Mouse (Mus musculus) ZHBTc4 (cell line): ENCODE measurements around the gene Ms4a13.
"Not testable (repeated sequence)": the region's sequence is repeated elsewhere in the genome, so short reads cannot be mapped to it uniquely, and the experiment has no call there.

Source experiments
- DNase-seq: peaks from one replicate; pipeline ENCODE4 v3.0.0-alpha.2; 2011; ENCODE audit warnings: low read depth, low spot score

The Ms4a13 gene

GRCm38 (mm10) chr19:11196546-11196945, at the start of gene Ms4a13:
Gene Ms4a13 (minus strand): TSS chr19:11196737.
- peak; percentile 78 for DNase-seq

DNA sequence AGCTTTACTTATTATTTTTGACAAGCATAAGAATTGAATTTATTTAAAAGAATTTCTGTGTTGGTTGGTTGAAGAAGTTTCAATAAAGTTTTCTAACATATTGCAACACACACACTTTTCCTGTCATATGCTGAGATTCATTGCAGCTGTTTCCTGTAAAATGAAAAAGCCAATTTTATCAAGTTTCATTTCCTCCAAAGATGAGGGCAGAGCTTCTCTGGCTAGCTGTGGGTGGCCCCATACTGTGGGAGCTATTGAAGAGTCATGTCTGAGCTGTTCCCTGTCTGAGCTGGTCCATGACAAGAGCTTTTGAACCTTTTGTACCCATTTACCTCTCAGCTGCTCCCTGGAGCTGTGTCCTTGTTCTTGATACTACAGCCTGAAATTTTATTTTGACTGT, 47.7 kb upstream of the Ms4a13 start:
- DNase-seq = no peak

- no peak for DNase-seq
These were observed 46.0 kb upstream of the Ms4a13 start for GRCm38 (mm10) chr19:11242560-11242959.

DNA sequence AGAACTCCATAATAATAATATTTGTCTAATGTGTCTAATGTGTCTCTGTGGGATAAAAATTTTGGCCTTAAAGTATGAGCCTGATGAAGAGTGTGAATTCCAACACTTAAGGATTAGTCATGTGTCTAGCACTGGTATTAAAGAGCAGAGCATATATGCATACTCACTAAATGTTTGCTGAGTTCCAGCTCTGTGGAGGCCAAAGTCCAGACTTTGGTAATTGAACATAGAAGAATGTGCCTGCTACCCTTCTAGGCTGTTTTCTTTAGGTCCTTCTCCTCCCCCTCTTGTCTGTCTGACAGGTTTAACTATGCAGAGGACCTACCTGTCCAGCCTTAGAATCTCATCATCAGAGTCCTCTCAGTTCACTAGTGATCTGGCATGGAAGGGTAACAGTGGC, 39.3 kb upstream of the Ms4a13 start:
- no peak for DNase-seq

GRCm38 (mm10) chr19:11234921-11235735, 38.6 kb upstream of the Ms4a13 start:
- no peak for DNase-seq

DNA sequence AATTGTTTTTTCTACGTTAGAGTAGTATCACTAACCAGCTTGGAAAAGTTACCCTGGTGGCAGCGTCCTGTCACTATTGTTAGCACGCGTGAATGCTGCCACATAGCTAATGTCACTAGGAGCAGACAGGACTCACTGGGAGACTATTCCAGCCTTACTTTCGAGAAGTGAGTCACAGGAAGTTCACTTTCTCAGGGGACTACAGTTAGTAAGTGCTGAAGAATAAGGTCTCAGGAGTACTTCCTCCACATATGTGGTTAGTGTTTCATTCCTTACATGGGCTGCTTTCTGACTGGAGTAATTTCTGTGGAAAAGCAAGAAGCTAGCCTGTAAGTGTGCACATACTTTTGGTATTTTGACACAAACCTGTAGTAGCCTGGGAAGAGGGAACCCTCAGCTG, 37.7 kb upstream of the Ms4a13 start:
- no peak for DNase-seq

DNA sequence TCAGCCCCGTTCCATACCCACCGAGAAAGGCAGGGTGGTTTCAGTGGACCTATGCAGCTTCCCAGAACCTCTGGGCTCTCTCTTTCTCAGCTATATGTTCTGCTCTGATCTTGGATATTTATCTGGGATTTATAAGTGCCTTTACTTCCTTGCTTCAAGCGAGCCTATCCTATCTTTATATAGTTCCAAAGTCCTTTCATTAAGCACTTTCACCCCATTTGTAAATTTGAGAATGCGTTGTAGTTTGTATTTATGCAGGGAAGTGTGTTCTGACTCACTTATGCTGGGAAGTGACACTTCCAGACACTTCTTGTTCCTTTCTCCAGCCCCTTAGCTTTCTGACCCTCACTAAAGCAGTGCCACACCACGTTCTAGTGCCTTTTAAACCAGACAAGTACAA, 35.8 kb upstream of the Ms4a13 start, which contains the start of gene Ms4a12:
Gene Ms4a12 (minus strand): TSS at position 101 of the 400 bp plus-strand sequence.
- DNase-seq = no peak

DNA sequence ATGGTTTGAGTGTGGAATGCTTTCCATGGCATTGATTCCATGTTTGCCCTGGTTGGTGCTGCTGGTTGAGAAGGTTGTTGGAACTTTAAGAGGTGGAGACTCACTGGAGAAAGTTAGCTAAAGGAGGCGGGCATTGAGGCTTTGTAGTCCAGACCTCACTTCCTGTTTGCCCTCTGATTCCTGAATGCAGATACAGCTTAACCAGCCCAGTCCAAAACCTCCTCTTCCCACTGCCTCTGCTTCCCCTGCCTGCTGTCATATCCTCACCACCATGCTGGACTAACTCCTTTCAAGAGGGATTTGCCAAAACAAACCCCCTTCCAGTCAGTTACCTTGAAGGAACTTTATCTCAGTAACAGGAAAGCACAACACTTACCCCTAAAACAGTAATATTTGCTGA, 4.0 kb downstream of the Ms4a13 start:
- no peak for DNase-seq

DNA sequence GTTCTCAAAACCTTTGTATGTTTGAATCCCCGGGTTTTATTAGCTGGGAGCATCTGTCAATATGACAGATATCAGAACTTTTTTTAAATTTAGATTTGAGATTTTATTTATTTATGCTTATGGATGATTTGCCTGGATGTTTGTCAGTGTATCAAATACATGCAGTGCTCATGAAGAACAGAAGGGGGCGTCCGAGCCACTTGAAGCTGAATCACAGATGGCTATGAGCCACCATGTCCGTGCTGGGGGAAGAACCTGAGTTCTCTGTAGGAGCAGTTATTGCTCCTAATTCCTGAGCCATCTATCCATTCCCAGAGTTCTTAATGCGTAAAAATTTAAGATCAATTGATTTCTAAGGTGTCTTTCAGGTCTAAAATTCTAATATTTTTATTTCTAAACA, 12.4 kb downstream of the Ms4a13 start:
- DNase-seq = peak; percentile 76

GRCm38 (mm10) chr19:11177464-11177863, 19.1 kb downstream of the Ms4a13 start:
- DNase-seq = no peak

DNA sequence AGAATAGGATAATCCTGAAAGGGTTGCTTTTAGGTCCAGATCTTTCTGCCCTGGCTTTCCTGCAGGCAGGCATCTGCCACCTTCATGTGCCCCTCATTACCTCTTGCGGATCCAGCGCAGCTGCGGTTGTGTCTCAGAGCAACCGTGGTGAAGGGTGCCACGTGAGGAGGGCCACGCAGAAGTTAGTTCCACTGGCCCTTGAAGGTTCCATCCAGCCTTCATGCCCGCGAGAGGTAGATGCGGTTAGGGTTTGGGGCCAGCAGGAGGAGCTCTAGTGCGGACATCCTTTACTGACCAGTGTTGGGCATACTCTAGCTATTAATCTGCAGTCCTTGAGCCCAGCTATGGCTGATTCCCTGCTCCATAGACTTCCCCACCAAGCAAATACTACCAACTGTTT, 31.4 kb downstream of the Ms4a13 start, which contains the start of gene 1700025F22Rik:
Gene 1700025F22Rik (minus strand): TSS at position 149 of the 400 bp plus-strand sequence.
- peak; percentile 55 for DNase-seq

- DNase-seq = not testable (repeated sequence)
These were observed 38.6 kb downstream of the Ms4a13 start for GRCm38 (mm10) chr19:11157890-11158289.

DNA sequence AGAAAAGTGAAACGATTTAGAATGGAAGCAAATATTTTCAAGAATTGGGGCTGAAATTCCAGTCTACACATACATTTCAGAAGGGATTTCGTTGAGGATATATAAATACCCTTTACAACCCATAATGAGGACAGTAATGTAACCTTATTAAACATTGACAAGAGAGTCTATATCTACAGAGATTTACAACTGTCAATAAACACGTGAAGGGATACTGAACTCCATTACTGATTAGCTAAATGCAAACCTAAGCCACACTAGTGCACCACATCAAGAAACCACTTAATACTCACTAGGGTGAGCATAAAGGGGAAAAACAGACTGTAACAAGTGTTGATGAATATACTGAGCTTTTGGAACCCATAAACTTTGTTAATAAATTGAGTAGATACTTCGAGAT, 61.2 kb downstream of the Ms4a13 start:
- DNase-seq = no peak

GRCm38 (mm10) chr19:11134852-11135251, 61.7 kb downstream of the Ms4a13 start:
- no peak for DNase-seq

DNA sequence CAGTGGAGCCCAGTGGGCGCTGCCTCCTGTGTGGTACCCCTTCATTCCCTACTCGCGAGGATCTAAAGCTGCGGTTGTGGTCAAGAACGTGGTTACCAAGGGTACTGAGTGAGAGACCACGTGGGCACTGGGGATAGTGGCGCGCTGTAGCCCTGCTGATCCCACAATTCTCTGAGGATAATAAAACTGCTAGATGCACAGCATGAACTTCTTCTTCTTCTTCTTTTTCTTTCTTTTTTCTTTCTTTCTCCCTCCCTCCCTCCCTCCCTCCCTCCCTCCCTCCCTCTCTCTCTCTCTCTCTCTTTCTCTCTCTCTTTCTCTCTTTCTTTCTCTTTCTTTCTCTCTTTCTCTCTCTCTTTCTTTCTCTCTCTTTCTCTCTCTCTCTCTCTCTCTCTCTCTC, 65.8 kb downstream of the Ms4a13 start, which contains the start of gene 1700017D01Rik:
Gene 1700017D01Rik (minus strand): TSS at position 101 of the 400 bp plus-strand sequence.
- not testable (repeated sequence) for DNase-seq

GRCm38 (mm10) chr19:11129702-11130101, 66.8 kb downstream of the Ms4a13 start:
- no peak for DNase-seq

DNA sequence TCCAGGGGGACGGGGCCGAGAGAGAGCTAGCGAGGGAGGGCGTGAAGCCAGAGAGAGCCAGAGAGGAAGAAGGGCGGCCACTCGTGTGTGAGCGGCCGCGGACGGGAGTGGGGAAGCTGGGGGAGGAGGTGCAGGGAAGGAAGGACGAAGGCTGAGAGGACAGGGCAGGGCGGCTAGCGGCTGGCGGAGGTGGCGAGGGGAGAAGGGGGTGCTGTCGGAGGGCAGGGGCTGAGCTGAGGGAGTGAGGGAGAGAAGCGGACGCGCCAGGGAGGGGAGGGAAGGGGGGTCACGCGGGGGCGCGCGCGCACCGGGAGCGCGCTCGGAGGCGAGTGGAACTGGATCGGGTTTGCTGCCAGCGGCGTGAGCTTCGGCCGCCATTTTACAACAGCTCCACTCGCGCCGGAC, 75.5 kb downstream of the Ms4a13 start:
- DNase-seq = peak; percentile 16
